Mouse (Mus musculus) spleen, postnatal 10 days (tissue): ENCODE results near the gene Ccnc.

ENCODE experiments used
- DNase-seq, 2 experiments: peaks; one replicate each; pipeline ENCODE4 v3.0.0; 2021 to 2022; ENCODE audit warnings: low spot score in 2 of 2

Ccnc gene

DNA sequence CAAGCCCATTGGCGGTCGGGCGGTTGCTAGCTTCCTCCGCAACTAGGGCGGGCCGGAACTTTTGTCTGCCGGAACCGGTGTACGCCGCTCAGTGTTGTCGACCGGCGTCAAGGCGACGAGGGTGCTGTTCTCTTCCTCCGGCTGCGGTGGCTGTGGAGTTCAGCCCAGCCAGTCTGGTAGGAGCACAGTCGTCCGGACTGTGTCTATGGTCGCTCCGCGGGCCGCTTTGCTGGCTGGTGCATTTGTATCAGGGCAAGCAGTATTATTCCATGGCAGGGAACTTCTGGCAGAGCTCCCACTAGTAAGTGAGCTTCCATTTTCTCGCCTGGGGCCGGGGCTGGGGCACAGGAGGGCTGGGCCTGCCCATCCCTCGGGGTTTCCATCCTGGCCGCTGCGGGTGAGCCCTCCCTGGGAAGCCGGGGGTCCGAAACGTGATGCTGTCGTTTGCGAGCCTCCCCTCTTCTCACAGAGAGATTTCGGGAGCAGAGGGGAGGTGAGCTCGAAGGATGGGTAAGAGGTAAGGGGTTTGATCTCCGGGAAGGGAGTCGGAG lies at the start of gene Ccnc:
Gene Ccnc, plus strand, starts transcription at position 87 of the 551 bp plus-strand sequence.
- DNase-seq, result peak; percentile 92 to 94

DNA sequence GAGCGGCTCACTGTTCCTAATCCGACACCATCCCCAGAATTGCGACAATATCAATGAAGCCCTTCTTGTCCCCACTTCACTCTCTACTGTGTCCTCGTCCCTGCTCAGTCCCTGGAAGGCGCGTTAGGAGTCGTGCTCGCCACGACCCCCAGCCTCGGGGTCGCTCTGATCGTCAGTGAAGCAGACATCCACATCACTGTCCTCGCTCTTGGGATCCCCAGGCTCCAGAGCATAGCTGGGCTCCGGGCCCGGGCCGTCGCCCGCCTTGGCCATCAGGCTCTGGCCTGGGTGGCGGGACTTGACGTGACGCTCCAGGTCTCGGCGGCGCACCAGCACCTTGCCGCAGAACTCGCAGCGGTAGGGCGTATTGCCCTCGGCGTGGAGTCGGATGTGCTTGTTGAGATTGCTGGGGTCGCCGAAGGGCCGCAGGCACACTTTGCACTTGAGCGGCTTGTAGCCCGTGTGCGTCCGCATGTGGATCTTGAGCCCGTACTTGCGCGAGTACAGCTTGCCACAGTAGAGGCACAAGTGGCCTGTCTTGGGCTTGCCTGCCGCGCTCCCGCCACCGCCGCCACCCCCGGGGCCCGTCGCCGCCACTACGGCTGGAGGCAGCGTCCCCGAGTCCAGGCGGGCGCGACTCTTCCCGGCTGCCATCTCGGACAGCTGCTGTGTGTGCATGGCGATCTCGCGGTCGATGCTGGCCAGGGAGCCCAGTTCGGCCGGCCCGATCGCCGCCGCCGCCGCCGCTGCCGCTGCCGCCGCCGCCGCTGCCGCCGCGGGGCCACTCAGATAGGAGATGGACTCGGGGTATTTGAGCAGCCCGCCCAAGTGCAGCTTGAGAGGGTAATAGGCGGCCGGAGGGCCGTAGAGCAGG lies 49.2 kb upstream of the Ccnc start:
- no peak for DNase-seq

DNA sequence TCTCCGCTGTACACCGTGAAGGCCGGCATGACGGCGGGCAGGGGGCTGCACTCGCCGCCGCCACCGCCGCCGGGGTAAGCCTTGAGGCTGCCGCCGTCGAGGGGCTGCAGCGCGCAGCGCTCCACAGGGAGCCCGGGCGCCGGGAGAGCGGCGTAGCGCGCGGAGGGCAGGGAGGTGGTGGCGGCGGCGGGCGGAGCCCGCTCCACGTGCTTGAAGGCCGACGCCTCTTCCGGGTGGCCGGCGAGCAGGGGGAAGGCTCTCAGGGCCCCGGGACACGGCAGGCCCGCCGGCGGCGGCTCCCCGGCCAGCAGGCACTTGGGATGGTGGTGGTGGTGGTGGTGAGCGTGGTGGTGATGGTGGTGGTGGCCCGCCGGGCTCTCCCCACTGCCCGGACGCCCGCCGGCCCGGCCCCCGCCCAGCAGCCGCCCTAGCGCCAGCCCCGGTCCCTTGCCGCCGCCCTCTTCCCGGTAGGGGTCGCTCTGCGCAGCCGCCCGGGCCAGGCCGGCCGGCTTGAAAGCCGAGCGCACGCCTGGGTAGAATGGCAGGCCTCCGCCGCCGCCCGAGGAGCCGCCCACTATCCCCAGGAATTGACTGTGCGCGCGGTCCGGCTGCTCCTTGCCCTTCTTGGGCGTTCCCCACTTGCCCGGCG lies 48.4 kb upstream of the Ccnc start:
- DNase-seq, result peak in 1 of 2 experiments; percentile 40

DNA sequence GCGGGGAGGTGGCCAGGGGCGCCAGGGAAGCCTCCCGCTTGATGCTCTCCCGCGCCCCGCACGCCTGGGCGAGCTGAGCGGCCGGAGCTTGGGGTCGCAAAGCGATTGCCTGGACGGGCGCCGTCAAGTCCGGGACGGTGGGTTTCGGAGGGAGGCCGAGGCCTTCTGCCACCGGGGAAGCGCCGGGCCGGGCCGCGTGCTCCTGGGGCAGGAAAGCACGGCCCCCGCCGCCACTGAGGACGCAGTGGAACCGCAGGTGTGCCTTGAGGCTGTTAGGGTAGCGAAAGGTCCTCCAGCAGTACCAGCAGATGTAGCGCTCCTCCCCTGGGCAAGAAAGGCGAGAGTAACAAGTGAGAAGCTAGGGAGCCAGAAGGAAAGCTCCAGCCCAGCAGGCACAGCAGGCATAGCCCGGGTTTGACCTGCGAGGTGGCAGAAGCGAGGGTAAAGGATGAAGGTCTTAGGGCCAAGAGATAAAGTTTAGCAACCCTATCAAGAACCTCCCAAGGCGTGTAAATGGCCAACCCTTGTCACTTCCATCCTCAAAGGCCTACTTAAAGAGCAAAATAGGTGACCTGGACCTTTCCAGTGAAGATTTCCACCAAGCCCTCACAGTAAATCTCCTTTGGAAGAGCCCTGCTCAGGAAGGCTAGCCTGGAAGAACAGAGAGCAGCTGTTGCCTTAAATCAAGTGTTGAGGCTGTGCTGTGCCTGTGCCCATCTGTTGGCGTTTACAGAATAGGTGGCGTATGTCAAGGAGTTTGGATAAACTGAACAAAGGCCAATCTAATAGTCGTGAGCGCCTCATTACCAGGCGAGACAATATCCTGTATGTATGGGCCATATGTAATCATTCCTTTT lies 47.6 kb upstream of the Ccnc start:
- no peak for DNase-seq

DNA sequence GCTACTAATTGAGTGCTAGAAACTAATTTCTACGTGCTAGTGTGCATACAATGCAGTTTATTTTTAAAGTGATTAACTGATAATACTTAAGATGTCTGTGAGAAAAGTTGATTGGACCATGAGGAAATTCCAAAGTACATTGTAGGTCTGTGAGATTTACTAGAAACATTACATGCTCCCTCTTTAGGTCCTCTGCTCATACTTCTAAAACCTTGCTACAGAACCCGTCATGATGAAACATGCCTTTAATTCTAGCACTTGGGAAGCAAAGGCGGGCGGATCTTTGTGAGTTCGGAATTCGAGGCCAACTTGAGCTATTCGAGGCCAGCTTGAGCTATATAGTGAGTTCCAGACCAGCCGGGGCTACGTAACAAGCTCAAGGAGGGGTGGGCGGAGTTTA lies 46.5 kb upstream of the Ccnc start:
- DNase-seq, result no peak

DNA sequence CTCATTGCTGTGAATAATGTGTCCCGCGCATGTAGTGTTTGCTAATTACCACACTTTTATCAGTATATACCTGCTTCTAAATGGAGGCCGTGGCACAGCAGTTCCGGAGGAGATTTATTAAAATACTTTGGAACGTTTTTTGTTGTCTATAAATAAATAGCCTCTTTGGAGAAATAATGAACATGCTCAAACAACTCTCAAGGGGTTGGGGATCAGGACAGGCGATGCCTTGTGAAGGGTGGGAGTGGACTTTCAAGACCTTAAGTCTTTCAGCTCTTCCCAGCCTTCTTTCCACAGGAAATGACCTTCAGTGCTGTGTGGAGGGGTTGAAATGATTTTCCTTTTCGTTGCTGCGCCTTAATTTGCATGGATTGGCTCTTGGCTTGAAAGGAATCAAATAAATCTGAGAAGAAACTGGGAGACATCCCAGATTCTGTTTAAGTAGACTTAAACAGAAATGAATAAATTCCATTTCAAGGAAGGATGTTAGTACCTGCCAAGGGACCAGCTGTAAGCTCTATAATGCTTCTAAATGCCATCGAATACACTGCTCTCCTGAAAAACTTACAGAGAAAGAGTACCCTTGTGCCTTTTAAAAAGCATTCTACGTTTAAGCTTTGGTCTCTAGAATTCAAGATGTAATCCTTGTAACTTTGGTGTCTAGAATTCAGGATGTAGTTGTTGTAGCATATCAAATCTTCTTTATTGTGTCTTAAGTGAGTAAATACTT lies 44.9 kb upstream of the Ccnc start:
- DNase-seq, result no peak

DNA sequence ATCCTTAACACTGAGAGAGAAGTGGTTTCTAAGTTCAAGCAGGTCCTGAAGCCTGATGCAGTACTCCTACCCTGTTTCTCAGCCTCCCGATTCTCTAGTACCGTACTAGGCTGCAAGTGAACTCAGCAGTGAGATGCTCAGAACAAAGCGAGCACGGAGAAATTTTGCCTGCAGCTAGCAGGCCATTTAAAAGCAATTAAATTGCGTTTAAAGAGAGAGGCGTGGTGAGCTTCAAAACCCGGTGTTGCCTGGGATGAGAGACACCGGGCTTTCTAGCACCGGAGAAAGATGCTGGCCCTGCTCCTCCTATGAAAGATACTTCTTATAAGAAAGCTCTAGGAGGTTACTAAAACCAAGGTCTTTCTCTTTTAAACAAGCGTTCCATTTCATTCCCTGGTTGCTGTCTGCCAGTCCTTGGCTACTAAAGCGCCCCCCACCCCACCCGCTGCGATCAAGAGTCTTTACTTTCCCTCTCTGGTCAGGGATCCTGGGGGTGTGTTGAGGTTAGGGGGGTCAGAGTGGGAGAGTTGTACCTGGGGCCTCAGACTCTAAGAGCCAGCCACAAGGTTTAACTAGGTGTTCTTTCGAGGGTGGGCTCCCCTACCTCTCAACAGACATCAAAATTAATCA lies 43.0 kb upstream of the Ccnc start:
- no peak for DNase-seq

DNA sequence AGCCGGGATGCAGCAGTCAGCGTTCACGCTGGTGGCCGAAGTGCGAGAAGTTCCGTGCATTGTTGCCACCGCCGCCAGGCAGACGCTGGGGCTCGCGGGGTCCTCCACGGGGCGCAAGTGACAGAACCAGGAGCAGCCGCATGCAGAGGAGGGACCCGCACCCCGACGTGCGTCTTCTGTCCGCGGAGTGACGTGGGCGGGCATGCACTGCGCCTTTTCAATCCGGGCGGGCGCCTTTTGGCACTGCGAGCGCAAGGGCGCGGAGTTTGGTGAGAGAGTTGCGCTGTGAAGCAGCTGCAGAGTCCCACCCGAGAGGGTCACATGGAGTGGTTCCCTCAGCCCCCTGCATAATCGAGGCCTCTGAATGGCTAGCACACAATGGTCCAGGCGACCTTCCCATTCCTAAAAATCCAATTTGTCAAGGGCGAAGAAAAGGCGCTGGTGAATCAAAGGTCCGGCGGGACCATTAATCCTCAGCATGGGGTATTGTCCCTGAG lies 41.9 kb upstream of the Ccnc start, which contains the start of gene Prdm13:
Gene Prdm13, minus strand, starts transcription at position 369 of the 497 bp plus-strand sequence.
- DNase-seq, result no peak

DNA sequence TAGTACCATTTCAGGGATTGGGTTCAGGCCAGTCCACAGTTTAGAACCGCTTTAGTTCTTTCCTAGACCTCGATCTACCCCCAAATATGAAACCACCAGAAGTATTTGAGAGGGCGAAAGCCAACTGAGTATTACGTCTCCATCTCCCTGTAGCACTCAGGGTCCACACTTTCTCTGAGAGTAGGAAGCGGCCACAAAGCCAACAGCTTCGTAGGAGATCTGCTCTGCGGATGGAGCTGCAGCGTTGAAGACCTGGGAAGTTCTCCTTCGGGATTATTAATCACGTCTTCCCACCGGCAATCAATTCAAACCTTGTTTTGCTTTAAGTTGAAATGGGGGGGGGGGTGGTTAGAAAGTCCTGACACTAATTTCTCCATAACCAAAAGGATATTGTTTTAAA lies 41.1 kb upstream of the Ccnc start:
- DNase-seq, result no peak

DNA sequence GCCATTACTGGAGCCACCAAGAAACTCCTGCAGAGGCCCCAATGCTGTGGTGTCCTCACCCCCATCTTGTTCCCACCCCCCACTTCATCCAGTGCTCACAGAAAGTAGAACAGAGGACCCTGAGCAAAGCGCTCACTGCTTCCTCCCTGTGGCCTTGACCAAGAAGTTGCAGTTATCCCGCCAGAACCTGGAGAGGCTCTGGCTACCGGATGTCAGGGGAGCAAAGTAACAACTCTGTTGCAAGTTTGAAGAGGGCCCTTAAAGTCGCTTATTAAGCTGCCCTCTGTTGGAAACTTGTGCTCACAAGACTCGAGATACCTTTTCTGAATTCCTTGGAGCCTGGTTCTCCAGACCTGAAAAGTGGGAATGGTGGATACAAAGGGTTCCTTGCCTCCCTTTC lies 40.6 kb upstream of the Ccnc start:
- no peak for DNase-seq

DNA sequence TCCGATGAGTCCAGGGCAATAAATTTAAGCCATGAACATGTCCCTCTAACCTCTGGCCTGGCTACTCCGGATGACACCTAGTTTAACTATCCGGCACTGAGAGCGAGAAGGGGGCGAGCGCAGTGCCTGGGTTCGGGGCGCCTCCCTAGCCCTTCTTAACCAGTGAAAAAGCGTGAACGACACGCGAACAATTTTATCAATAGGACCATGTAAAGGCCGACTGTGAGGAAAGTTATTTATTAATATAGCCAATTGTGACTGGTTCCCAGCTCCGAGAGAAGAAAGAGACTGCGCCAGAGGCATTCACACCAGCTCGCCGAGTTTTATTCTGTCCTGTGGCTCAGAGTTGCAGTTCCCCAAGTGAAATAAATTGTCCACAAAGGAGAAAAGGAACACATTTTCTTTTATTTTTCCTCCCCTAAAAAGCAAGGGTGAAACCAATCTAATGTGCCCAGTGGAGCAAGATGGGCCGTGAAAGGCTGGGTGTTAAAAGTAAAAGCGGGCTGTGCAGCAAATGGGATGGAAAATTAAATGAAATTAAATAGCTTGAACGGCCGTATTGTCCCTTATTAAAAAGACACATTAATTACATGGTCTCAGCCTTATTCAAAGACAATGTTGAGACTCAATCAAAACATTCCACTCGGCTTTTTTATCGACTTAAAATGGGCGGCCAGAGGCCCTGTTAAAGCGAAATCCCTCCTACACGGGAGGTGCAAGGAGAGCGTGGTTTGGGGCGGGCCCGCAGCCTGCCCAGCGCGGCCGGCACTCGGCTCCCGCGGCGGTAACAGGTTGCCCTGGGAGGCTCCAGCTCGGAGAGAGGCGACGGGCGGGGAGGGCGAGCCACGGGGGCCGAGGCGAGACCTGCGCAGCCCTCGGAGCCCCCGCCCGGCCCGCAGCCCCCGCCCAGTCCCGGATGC lies 39.5 kb upstream of the Ccnc start:
- DNase-seq, result no peak

DNA sequence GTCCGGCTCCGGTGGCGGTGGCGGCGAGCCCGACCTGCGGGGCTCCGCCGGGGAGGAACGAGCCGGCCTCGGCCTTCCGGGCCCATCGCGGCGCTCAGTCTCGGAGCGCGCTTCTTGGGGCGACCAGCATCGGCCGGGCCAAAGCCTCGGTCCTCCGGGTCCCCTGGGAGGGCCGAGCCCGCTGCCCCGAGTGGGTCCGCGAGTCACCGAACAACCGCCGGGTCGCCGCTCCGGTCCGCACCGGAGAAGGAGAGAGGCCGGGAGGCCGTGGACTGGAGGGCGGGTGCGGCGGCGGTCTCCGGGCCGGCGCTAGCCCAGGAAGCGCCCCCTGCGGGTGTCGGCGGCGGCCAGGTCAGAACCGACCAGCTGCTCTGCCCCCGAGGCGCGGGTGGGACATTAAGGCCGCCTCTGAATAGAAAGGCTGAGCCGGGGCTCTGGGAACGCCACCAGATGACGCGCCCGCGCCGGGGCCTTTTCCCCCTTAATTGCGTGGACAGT lies 38.7 kb upstream of the Ccnc start:
- DNase-seq, result no peak

DNA sequence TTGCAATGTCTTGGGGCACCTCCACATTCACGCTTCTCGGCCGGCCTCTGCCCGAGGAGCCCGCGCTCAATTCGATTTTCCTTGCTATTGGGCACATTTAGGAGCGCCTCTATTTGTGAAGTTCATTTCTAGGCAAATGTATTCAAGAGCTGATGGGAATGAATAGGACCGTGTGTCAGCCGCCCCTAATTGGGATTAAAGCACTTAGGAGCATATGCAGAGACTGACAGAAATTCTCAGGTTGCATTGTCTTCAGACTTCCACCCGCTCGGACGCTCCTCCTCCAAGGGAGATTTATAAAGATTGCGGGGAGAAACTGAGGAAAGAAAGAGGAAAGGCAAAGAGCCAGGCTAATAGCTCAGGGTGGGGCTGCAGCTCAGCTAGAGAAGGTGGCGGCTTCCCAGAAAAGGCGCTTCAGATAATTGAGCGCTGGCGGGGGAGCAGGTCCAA lies 38.0 kb upstream of the Ccnc start:
- no peak for DNase-seq

DNA sequence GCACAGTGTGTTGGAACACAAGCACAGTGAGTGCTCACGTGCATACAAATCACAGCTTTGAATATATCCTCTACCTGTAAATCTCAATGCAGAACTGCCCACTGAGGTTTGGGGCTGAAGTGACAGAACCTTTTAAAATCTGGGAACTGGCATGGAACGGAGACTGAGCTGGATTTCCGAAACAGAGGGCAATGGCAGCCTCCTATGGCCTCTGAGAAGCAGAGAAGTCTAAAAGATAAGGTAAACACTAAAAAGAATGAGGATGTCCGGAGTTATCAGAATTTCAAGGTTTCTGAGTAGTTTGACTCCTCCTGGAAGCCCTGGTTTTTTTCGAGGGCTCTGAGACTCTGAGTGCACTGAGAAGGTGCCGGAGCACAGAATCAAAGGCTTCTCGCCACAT lies 37.3 kb upstream of the Ccnc start:
- DNase-seq, result no peak

DNA sequence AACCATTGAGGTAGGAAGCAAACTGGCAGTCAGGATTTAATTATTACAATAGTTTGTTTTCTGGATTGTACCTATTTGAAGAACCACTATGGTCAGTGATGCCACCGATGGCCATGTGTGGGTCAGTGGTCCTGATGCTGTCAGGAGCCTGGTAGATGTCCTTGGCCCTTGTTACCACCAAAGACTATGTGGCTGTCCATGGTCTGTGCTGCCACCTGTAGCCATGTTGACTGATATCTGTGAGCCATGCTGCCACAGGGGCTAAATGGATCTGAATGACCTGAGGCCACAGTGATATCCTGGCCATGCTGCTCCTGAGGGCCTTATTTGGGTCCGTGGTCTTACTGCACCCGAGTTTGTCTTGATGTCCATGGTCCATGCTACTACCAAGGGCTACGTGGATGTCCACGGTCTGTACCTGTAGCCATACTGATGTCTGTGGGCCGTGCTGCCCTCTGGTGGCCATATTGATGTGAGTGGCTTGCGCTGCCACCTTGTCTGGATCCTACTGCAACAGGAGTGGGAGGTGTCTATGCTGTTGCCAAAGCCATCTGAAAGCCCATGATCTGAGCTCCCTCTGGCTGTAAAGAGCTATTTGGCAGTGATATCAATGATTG lies 31.8 kb upstream of the Ccnc start:
- DNase-seq, result peak in 1 of 2 experiments; percentile 76

DNA sequence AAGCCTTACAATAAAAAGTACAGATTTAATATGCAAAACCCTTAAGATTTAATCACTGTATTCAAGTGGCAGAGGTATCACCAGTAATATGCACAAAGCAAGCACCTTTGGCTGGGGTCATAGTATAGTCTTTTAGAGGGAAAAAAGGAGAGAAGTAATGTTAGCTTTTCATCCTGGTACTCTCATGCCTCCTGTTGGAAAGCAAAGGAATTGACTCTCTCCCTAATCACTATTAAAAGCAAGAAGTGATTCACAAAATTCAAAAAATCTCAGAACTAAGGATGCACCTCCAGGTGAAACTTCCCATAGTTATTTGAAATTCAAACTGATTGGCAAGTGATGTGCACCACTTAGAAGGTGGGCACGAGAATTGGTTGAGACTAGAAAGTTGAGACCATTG lies 22.5 kb upstream of the Ccnc start:
- DNase-seq, result no peak

DNA sequence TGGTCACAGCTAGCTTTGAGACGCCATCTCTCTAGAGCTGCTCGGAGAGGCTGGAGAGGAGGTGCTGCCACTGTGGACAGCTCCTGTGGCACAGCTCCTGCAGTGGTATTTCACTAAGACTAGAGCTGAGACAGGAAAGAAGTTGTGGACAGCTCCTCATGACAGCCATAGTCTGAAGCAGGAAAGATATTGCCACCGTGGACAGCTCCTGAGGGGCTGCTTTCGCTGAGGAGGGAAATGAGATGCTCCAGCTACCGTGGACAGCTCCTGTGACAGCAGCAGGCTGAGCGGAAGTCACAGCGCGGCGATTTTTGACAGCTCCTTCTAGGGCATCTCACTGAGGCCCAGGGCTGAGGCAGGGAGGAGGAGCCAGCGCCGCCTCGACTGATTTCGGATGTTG lies 15.4 kb upstream of the Ccnc start:
- peak in 1 of 2 experiments; percentile 78 for DNase-seq

DNA sequence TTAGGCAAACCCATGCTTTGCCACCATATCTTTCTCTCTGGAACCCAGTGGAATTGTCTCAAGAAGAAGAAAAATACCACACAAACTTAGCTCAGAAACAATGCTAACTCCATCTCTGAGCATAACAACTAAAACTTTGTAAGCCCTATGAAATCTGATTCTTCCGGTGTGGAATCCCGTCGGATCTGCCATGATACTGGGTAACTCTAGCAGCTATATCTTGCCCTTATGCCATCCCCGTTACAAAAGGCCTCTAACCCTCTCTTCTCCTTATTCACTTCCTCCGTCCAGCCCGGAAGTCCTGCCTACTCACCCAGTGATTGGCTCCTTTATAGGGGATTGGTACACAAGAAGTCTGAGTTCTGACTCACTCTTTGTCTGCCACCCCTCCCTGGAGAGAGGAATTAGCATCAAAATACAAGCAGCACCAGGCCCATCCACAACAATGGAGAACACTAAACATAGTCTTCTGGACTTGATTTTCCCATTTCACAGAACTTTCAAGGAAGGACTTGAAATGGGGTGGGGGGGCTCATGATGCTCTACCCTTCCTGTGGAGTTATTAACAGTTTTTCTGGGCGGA lies 4.7 kb upstream of the Ccnc start:
- no peak for DNase-seq
